Mouse (Mus musculus): Measurements from ENCODE around the gene Exosc3. TPM values are rescaled to one million over a fixed set of nuclear protein-coding genes. Genes with fewer than 3 reads are reported as not detected.

Exosc3 gene
- total RNA-seq, 4 experiments from 2014 or later, result 12.0 to 16.8 (median 13.5) TPM

DNA sequence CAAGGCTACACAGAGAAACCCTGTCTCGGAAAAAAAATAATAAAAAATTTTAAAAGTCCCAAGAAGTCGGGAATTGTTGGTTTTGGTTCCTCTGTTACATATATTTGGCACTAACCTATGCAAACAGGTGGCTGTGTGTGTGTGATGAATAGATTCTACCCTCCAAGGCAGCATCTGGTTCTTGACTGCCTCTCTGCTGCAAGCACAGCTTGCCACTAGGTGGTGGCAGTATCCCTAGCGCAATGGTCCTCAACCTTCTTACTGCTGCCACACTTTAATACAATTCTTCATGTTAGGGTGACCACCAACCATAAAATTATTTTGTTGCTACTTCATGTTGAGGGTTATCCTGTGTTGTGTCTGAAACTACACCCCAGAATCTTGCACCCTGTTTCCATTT lies 56.2 kb downstream of the Exosc3 start:
- no peak for DNase-seq (ENCODE audit: low spot score in 2 of 2)

DNA sequence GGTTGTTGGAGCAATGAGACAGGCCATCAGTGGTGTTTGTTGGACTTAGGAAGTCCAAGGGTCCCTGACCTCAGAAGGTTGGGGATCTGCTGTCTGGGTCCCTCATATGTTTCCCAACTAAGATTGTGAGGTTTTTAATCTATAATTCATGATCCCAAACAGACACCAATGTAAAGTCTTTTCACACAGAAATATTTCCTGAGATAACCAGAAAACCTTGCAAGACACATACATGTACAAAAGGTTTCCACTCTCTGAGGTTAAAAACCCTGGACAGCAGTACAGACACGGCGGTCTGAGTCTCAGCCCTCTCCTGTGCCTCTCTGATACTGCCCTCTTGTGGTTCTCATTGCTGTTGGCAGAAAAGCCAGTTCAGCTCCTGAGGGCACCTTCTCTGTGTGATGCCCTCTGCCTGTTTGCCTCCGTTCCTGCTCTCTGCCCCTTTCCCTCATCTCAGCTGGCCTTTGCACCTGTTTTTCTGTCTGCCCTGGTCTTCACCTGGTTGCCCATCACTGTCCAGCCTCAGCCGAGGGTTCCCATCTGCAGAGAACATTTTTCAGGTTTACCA lies 62.5 kb downstream of the Exosc3 start:
- peak in 1 of 2 experiments; percentile 13 for DNase-seq (ENCODE audit: low spot score in 2 of 2)

DNA sequence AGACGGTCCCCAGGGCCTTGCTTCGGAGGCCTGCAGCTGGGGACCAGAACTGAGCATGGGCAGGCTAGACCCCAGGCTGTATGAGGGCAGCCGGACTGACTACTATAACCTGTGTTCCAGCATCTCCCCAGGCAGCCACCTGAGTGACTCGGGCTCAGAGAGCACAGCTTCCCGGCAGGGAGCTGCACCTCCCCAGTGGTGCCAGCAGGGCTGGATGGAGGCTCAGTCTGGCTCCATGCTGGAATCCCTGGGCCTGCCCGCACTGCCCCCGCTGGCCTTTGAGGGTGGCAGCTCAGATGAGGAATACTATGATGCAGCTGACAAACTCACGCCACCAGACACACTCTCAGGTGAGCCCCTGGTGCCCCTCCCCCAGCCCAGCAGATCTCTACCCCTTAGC lies 63.2 kb downstream of the Exosc3 start:
- DNase-seq (ENCODE audit: low spot score in 2 of 2), result no peak

DNA sequence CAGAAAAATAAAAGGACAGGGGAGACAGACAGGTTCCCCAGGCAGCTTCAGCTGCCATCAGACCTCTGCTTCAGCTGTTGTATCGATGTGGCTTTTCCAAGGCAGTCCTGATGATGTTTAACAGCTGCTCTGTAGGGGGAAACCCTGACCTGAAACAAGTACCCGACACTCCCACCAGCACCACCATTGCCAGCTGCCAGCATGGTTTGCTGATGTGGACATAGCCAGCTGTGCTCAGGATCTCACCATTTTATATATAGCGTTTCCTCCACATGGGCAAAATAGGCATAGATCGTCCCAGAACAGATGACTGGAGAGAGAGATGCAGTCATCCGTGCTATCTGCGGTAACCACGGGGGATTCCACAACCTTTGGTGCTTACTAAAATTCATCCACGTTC lies 66.8 kb downstream of the Exosc3 start:
- no peak for DNase-seq (ENCODE audit: low spot score in 2 of 2)

DNA sequence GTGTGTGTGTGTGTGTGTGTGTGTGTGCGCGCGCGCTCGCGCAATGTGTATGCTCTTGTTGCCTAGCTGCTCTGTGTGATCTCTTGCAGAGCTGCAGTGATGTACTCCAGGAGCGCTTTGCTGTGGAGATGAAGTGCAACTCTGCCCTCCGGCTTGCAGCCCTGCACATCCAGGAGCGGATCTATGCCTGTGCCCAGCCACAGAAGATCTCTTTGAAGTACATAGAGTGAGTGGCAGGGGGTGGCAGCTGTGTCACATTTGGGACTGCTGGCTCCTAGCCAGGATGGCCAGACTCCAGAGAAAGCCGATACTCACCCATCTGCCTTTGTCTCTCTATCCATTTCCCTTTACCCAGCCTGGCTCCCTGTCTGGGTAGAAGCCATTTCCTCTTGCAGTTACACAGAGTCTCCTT lies 71.5 kb downstream of the Exosc3 start:
- no peak for DNase-seq (ENCODE audit: low spot score in 2 of 2)

DNA sequence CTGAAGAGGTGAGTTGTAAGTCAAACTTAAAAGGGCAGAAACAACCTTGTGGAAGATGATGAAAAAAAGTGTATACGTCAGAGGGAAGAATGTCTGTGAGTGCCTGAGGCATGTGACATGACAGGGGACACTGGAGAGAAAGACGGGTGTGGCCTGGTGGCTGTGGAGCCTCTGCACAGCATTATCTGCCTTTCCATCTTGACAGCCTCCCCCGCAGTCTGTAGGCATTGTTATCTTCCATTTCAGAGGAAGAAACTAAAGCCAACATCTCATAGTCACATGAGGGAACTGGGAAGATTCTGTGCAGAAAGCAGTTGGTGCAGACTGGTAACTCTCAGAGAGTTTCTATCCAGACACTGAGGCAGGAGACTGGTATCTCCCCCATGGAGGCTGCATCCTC lies 74.6 kb downstream of the Exosc3 start:
- DNase-seq (ENCODE audit: low spot score in 2 of 2), result no peak

Other genes starting within 250 kb of the Exosc3 start
- gene Tomm5, start 234.6 kb downstream of the Exosc3 start, total RNA-seq (2022), result 10 to 100 TPM; 51.0 to 66.8 (median 61.3) TPM
- 10 to 100 TPM; 10.3 to 10.9 (median 10.7) TPM for gene Frmpd1, start 157.9 kb downstream of the Exosc3 start, total RNA-seq (2022)
- gene Trmt10b, start 45.6 kb downstream of the Exosc3 start, total RNA-seq (2022), result 10 to 100 TPM; 15.0 to 20.7 (median 16.7) TPM
- gene Dcaf10, start 631 bp downstream of the Exosc3 start, total RNA-seq (2022), result 10 to 100 TPM; 15.8 to 18.4 (median 16.3) TPM
- gene Slc25a51, start 66.0 kb upstream of the Exosc3 start, total RNA-seq (2022), result 100 to 1,000 TPM; 108 to 114 (median 111) TPM
- 10 to 100 TPM; 17.1 to 20.0 (median 18.9) TPM for gene Shb, start 189.7 kb upstream of the Exosc3 start, total RNA-seq (2022)

Measured in left cerebral cortex, adult 8-10 months (tissue).